Mouse (Mus musculus) testis, adult 2 months (tissue): ENCODE measurements around the gene Tnrc6a. TPM values are rescaled to one million over a fixed set of nuclear protein-coding genes. Genes with fewer than 3 reads are reported as not detected.

ENCODE experiments used
- H3K27ac ChIP-seq: fragments of 200-500 bp; 2 replicates; pipeline ENCODE4 v1.5.1; 2012; ENCODE audit warnings: low read depth, low read length; ENCODE audit not compliant: control insufficient read depth, insufficient read depth
- H3K27me3 ChIP-seq: fragments of 200-500 bp; 2 replicates; pipeline ENCODE4 v1.6.1; 2012; ENCODE audit warnings: mild to moderate bottlenecking, low read length, moderate library complexity; ENCODE audit not compliant: control insufficient read depth, insufficient read depth
- H3K36me3 ChIP-seq: fragments of 200-500 bp; 2 replicates; pipeline ENCODE4 v1.6.1; 2012; ENCODE audit warnings: mild to moderate bottlenecking, low read length; ENCODE audit not compliant: control insufficient read depth, insufficient read depth
- H3K4me1 ChIP-seq: fragments of 200-500 bp; 2 replicates; pipeline ENCODE4 v1.6.1; 2012; ENCODE audit warnings: low read length; ENCODE audit not compliant: control insufficient read depth, insufficient read depth
- H3K4me3 ChIP-seq: fragments of 200-500 bp; 2 replicates; pipeline ENCODE4 v1.5.1; 2012; ENCODE audit warnings: low read depth, mild to moderate bottlenecking, low read length, moderate library complexity, mixed read lengths; ENCODE audit not compliant: control insufficient read depth
- CTCF ChIP-seq: fragments of 200-500 bp; IDR thresholded peaks from 2 replicates; pipeline ENCODE4 v1.5.1; 2012; ENCODE audit warnings: low read depth, mild to moderate bottlenecking, inconsistent platforms, low read length, moderate library complexity; ENCODE audit not compliant: control insufficient read depth, insufficient read depth, insufficient replicate concordance
- POLR2A ChIP-seq: fragments of 200-500 bp; IDR thresholded peaks from 2 replicates; pipeline ENCODE4 v1.6.1; 2012; ENCODE audit warnings: low read depth, mild to moderate bottlenecking, inconsistent platforms, low read length, moderate library complexity; ENCODE audit not compliant: control insufficient read depth
- polyA plus RNA-seq: library from polyadenylated mRNA; depleted of rRNA; stranded (reverse); fragments of >200 nt; gene quantifications from 2 replicates; pipeline ENCODE4 v1.2.3, GENCODE M21; 2012

The Tnrc6a gene
- polyA plus RNA-seq, 1 experiment = 12.9 TPM

- Histone ChIP-seq H3K4me3 (no peak overlapping the region), H3K4me1 (0 out of 2 replicates have a peak, but pooled peaks cover 2% of the 10 kb centered on the region), H3K27ac (no peak overlapping the region), H3K36me3 (peaks cover 4% of the 10 kb centered on the region; the same call in 1 of the 2 replicates), H3K27me3 (no peaks in the 10 kb centered on the region)
- TF ChIP-seq CTCF (no peak), POLR2A (no peak)
These were observed 45.9 kb downstream of the Tnrc6a start for GRCm38 (mm10) chr7:123169618-123170017.

- peaks cover 4% of the 10 kb centered on the region; the same call in 1 of the 2 replicates for H3K36me3 ChIP-seq
- no peak overlapping the region for H3K27ac ChIP-seq
- H3K27me3 ChIP-seq = no peaks in the 10 kb centered on the region
- TF ChIP-seq POLR2A = no peak
- 0 out of 2 replicates have a peak, but pooled peaks cover 2% of the 10 kb centered on the region for H3K4me1 ChIP-seq
- H3K4me3 ChIP-seq = peak overlapping the region; percentile 26
These were observed 48.4 kb downstream of the Tnrc6a start for GRCm38 (mm10) chr7:123172101-123172500.

GRCm38 (mm10) chr7:123177215-123177614 is 53.5 kb downstream of the Tnrc6a start:
- Histone ChIP-seq H3K4me3 (no peak overlapping the region), H3K4me1 (no peaks in the 10 kb centered on the region), H3K27me3 (no peaks in the 10 kb centered on the region), H3K36me3 (peaks cover 2% of the 10 kb centered on the region), H3K27ac (no peak overlapping the region)
- TF ChIP-seq CTCF (no peak), POLR2A (no peak)

- TF ChIP-seq POLR2A (no peak), CTCF (no peak)
- Histone ChIP-seq H3K4me3 (no peak overlapping the region), H3K27me3 (no peaks in the 10 kb centered on the region), H3K36me3 (peaks cover 7% of the 10 kb centered on the region), H3K27ac (no peak overlapping the region), H3K4me1 (no peaks in the 10 kb centered on the region)
These were observed 58.4 kb downstream of the Tnrc6a start for GRCm38 (mm10) chr7:123181787-123182701.

- H3K27ac ChIP-seq = no peak overlapping the region
- H3K36me3 ChIP-seq = peaks cover 8% of the 10 kb centered on the region
- no peaks in the 10 kb centered on the region for H3K27me3 ChIP-seq
These were observed 61.2 kb downstream of the Tnrc6a start for GRCm38 (mm10) chr7:123184891-123185290.

GRCm38 (mm10) chr7:123186463-123186862 is 62.8 kb downstream of the Tnrc6a start:
- Histone ChIP-seq H3K4me1 (no peaks in the 10 kb centered on the region), H3K27ac (no peak overlapping the region), H3K4me3 (no peak overlapping the region), H3K36me3 (peaks cover 8% of the 10 kb centered on the region), H3K27me3 (no peaks in the 10 kb centered on the region)
- TF ChIP-seq POLR2A (no peak), CTCF (no peak)

More at GRCm38 (mm10) chr7:123184891-123185290, 61.2 kb downstream of the Tnrc6a start:
- H3K4me1 ChIP-seq = no peaks in the 10 kb centered on the region
- no peak overlapping the region for H3K4me3 ChIP-seq
- TF ChIP-seq CTCF (no peak), POLR2A (no peak)

GRCm38 (mm10) chr7:123187246-123187645 is 63.6 kb downstream of the Tnrc6a start:
- Histone ChIP-seq H3K27me3 (no peaks in the 10 kb centered on the region), H3K27ac (no peak overlapping the region), H3K4me1 (no peaks in the 10 kb centered on the region), H3K36me3 (peaks cover 6% of the 10 kb centered on the region), H3K4me3 (no peak overlapping the region)
- no peak for TF ChIP-seq CTCF
